Mouse (Mus musculus) testis, adult 2 months (tissue): ENCODE data around the gene Aff3.

Experiments
- CTCF ChIP-seq: fragments of 200-500 bp; IDR thresholded peaks from 2 replicates; pipeline ENCODE4 v1.5.1; 2012; ENCODE audit warnings: low read depth, mild to moderate bottlenecking, inconsistent platforms, low read length, moderate library complexity; ENCODE audit not compliant: control insufficient read depth, insufficient read depth, insufficient replicate concordance
- POLR2A ChIP-seq: fragments of 200-500 bp; IDR thresholded peaks from 2 replicates; pipeline ENCODE4 v1.6.1; 2012; ENCODE audit warnings: low read depth, mild to moderate bottlenecking, inconsistent platforms, low read length, moderate library complexity; ENCODE audit not compliant: control insufficient read depth

- TF ChIP-seq POLR2A (no peak), CTCF (no peak)
Observed at GRCm38 (mm10) chr1:38665611-38666010, 856 bp upstream of the Aff3 start.
